Mouse (Mus musculus) liver, embryonic 12.5 days (tissue): ENCODE measurements at regions not wholly inside any gene's neighbourhood (a gene's known extent, or its start where the extent isn't known, plus 50 kb on each side); places are given as distances from the start of the nearest gene placed in this dataset.

ENCODE experiments used
- ATAC-seq: fragments of 200-750 bp; cut with Nextera tagmentation; 2 replicates; pipeline ENCODE4 v1.8.0; 2017; ENCODE audit warnings: moderate number of reproducible peaks, mild to moderate bottlenecking, moderate library complexity
- H3K27ac ChIP-seq: fragments of 300-500 bp; sonication (generic); 2 replicates; pipeline ENCODE4 v1.5.1; 2016; ENCODE audit warnings: mild to moderate bottlenecking
- H3K27me3 ChIP-seq: fragments of 300-500 bp; sonication (generic); replicated peaks from 2 replicates; pipeline ENCODE4 v1.6.1; 2016; ENCODE audit warnings: mild to moderate bottlenecking, moderate library complexity
- H3K36me3 ChIP-seq: fragments of 300-500 bp; sonication (generic); 2 replicates; pipeline ENCODE4 v1.6.1; 2016; ENCODE audit warnings: mild to moderate bottlenecking, moderate library complexity
- H3K4me1 ChIP-seq: fragments of 300-500 bp; sonication (generic); 2 replicates; pipeline ENCODE4 v1.6.1; 2016
- H3K4me2 ChIP-seq: fragments of 300-500 bp; sonication (generic); 2 replicates; pipeline ENCODE4 v1.6.1; 2016; ENCODE audit warnings: mild to moderate bottlenecking, moderate library complexity
- H3K4me3 ChIP-seq: fragments of 300-500 bp; sonication (generic); 2 replicates; pipeline ENCODE4 v1.5.1; 2016; ENCODE audit warnings: mild to moderate bottlenecking, moderate library complexity
- H3K9ac ChIP-seq: fragments of 300-500 bp; sonication (generic); 2 replicates; pipeline ENCODE4 v1.6.1; 2016; ENCODE audit warnings: mild to moderate bottlenecking, moderate library complexity
- H3K9me3 ChIP-seq: fragments of 300-500 bp; sonication (generic); replicated peaks from 2 replicates; pipeline ENCODE4 v1.6.1; 2016; ENCODE audit warnings: mild to moderate bottlenecking, moderate library complexity
- WGBS: fragments of 180-500 bp; shearing (Covaris S2); methylation state at CpG from one replicate; pipeline ENCODE4 v1.1.7; 2016; ENCODE audit not compliant: insufficient replicate concordance; 5-methylcytosine and 5-hydroxymethylcytosine counted together

DNA sequence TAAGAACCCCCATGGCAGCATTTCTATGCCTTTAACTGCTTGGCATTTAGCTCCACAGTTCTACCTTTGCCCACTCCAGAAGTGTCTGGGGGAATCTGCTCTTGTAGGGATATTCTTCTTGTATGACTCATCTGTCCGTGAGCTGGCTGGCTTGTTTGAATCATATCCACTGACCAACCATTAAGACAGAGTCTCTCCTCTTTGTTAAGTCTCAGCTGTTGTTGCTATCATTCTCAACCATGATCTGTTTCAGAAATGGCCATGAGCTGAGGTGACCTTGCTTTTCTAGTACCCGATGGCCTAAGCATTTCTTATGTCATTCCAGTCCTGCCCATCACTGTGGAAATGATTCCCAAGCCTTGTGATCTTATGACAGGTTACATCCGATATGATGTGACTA, 161.8 kb downstream of the 4930564D02Rik start:
- Histone ChIP-seq H3K27ac (no peak overlapping the region), H3K4me3 (no peak overlapping the region), H3K4me2 (no peak overlapping the region), H3K9ac (no peak overlapping the region), H3K4me1 (no peaks in the 10 kb centered on the region), H3K27me3 (no peaks in the 10 kb centered on the region), H3K36me3 (no peaks in the 10 kb centered on the region), H3K9me3 (no peaks in the 10 kb centered on the region)
- WGBS = 61% methylated on average over 3 of the region's 3 CpGs
- ATAC-seq = no peak

GRCm38 (mm10) chr3:105241048-105241447, 174.4 kb downstream of the 4930564D02Rik start:
- WGBS = 54% methylated on average over 3 of the region's 3 CpGs
- Histone ChIP-seq H3K36me3 (no peaks in the 10 kb centered on the region), H3K9ac (no peak overlapping the region)

DNA sequence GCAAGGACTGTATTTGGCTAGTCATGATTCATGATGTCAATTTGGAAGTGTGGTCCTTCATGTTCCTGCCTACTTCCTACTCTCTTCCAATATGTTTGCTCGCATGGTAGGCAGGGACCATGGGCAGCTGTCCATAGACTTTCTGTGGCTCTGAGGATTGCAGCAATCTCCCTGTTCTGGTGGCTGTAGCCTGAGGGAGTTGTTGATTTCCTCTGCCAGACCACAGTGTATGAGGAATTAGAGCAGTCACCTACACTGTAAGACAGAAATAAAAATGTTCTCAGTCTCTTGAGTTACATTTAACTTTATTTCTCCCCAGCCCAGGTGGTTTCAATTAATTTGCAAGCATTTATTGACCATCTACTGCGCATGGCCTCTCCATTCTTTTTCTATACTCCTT, 190.5 kb downstream of the 4930564D02Rik start:
- Histone ChIP-seq H3K4me2 (no peak overlapping the region), H3K36me3 (no peaks in the 10 kb centered on the region), H3K27ac (no peak overlapping the region), H3K9ac (no peak overlapping the region), H3K27me3 (no peaks in the 10 kb centered on the region), H3K4me3 (no peak overlapping the region), H3K4me1 (no peaks in the 10 kb centered on the region), H3K9me3 (no peaks in the 10 kb centered on the region)
- ATAC-seq = no peak
- 66% methylated on average over 2 of the region's 2 CpGs for WGBS

More at GRCm38 (mm10) chr3:105241048-105241447, 174.4 kb downstream of the 4930564D02Rik start:
- Histone ChIP-seq H3K9me3 (no peaks in the 10 kb centered on the region), H3K4me3 (no peak overlapping the region), H3K27ac (no peak overlapping the region), H3K4me1 (no peaks in the 10 kb centered on the region), H3K27me3 (no peaks in the 10 kb centered on the region), H3K4me2 (no peak overlapping the region)
- no peak for ATAC-seq

GRCm38 (mm10) chr3:105275241-105275640, 176.9 kb upstream of the Kcnd3 start:
- WGBS = 33% methylated on average over 4 of the region's 4 CpGs

DNA sequence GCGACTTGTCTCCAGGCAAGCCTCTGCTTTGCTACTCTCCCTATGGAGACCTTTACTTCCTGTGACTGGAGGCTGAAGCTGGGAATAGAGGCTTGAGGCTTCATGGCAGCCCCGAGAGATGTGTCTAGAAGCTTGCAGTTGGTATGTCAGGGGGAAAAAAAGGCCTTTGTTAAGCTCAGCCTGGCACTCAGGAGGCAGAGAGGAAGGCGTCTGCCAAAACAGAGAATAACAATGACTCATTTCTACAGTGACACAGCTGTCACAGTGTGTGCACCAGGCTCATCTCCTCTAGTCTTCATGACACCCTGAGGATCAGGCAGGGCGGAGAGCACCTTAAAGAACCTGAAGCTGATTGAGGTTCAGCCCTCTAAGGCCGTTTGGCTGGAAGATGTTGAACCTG, 171.2 kb upstream of the Kcnd3 start:
- Histone ChIP-seq H3K27ac (no peak overlapping the region), H3K4me1 (no peaks in the 10 kb centered on the region), H3K27me3 (no peaks in the 10 kb centered on the region), H3K4me3 (no peak overlapping the region), H3K4me2 (no peak overlapping the region), H3K36me3 (no peaks in the 10 kb centered on the region), H3K9ac (no peak overlapping the region), H3K9me3 (no peaks in the 10 kb centered on the region)
- no peak for ATAC-seq
- WGBS = 61% methylated on average over 5 of the region's 5 CpGs

More at GRCm38 (mm10) chr3:105275241-105275640, 176.9 kb upstream of the Kcnd3 start:
- no peak overlapping the region for H3K9ac ChIP-seq
- no peaks in the 10 kb centered on the region for H3K4me1 ChIP-seq
- H3K4me2 ChIP-seq = no peak overlapping the region
- ATAC-seq = no peak
- no peak overlapping the region for H3K27ac ChIP-seq
- no peaks in the 10 kb centered on the region for H3K9me3 ChIP-seq
- no peak overlapping the region for H3K4me3 ChIP-seq
- no peaks in the 10 kb centered on the region for H3K27me3 ChIP-seq
- H3K36me3 ChIP-seq = no peaks in the 10 kb centered on the region

DNA sequence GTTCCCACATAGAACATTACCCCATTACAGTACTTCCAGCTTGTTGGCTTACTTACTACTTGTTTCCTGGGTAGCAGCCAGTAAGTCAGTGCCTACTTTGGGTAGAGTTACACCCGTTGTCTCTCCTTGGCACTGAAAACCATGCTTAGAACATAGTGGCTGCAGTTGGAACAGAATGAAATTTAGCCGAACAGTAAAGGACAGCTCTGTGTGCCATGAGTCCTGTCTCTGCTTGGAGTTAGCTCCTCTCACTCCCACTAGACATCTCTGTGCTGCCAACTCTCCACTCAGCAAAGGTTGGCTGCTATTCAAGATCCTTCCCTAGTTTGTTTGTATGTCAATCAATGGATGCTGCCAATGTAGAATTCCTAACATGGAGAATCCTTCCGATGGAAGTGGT, 170.4 kb upstream of the Kcnd3 start:
- no peaks in the 10 kb centered on the region for H3K9me3 ChIP-seq
- H3K9ac ChIP-seq = no peak overlapping the region
- H3K27ac ChIP-seq = no peak overlapping the region
- 67% methylated on average over 3 of the region's 3 CpGs for WGBS
- no peaks in the 10 kb centered on the region for H3K4me1 ChIP-seq
- no peaks in the 10 kb centered on the region for H3K36me3 ChIP-seq
- H3K4me2 ChIP-seq = no peak overlapping the region
- no peak overlapping the region for H3K4me3 ChIP-seq
- no peaks in the 10 kb centered on the region for H3K27me3 ChIP-seq
- no peak for ATAC-seq

DNA sequence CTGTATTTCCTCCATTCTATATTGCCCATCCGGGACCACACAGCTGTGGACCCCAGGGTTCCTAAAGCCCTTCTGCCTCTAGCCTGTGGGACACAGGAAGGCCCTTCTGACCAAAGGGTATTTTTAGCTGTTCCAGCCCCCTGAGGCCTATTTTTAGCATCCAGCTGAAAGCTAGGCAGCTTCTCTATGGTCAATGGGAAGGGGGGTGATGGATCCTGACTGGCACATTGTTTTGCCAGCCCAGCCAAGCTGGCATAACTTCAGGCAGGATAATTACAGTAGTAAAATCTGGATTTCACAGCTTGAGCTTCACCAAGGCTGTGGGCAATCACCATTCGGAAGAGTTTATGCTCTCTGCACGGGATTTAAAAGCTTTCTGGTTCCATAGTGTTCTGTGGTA, 153.9 kb upstream of the Kcnd3 start:
- Histone ChIP-seq H3K27me3 (no peaks in the 10 kb centered on the region), H3K4me2 (no peak overlapping the region), H3K4me1 (no peaks in the 10 kb centered on the region), H3K27ac (no peak overlapping the region), H3K9me3 (no peaks in the 10 kb centered on the region), H3K4me3 (no peak overlapping the region), H3K36me3 (no peaks in the 10 kb centered on the region), H3K9ac (no peak overlapping the region)
- WGBS = 65% methylated on average over 3 of the region's 3 CpGs
- no peak for ATAC-seq

GRCm38 (mm10) chr3:105300693-105301548, 151.2 kb upstream of the Kcnd3 start:
- Histone ChIP-seq H3K4me2 (no peak overlapping the region), H3K27me3 (no peaks in the 10 kb centered on the region), H3K36me3 (no peaks in the 10 kb centered on the region), H3K27ac (no peak overlapping the region), H3K9ac (no peak overlapping the region), H3K4me1 (no peaks in the 10 kb centered on the region), H3K9me3 (no peaks in the 10 kb centered on the region), H3K4me3 (no peak overlapping the region)
- ATAC-seq = no peak
- 52% methylated on average over 7 of the region's 7 CpGs for WGBS

DNA sequence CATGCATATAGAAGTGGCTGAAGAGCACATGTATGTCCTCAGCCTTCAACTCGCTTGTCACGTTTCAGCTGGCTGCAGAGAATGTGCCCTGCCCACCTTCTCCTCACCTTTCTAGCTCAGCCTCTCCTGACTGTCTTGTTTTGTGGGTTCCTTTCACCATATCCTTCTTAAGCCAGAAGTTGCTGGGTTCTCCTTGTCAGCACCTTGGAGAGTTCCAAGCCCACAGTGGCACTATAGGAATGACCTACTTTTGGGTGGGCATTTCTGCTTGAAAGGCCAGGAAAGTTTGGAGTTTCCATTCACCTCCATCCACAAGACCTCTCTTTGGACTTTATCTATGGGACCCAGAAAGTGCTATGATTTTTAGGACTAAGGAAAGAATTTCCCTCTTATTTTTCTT, 144.5 kb upstream of the Kcnd3 start:
- no peak overlapping the region for H3K4me2 ChIP-seq
- H3K27ac ChIP-seq = no peak overlapping the region
- no peaks in the 10 kb centered on the region for H3K36me3 ChIP-seq
- H3K9ac ChIP-seq = no peak overlapping the region
- H3K9me3 ChIP-seq = no peaks in the 10 kb centered on the region
- H3K4me3 ChIP-seq = no peak overlapping the region
- no peak for ATAC-seq
- no peaks in the 10 kb centered on the region for H3K4me1 ChIP-seq
- WGBS = 29% methylated on average over 2 of the region's 2 CpGs
- no peaks in the 10 kb centered on the region for H3K27me3 ChIP-seq

DNA sequence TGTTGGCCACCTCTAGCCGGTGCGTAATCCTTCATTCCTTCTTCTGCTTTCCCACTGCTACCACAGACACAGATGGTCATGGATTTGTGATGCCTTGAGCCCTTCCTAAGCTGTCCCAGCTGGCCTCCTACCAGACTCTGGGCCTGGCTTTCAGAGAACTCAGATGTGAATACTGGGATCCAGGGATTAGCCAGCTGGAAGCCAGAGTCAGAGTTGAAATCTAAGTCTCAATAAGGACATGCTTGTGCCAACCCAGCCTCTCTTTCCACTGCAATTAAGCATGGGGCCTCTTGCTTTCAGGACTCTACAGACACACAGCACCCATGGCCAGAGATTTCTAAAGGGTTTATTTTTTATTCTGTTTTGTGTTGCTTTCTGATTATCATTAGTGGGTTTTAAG, 143.1 kb upstream of the Kcnd3 start:
- H3K27ac ChIP-seq = no peak overlapping the region
- no peak for ATAC-seq
- no peak overlapping the region for H3K4me3 ChIP-seq
- H3K9me3 ChIP-seq = no peaks in the 10 kb centered on the region
- H3K9ac ChIP-seq = no peak overlapping the region
- no peaks in the 10 kb centered on the region for H3K4me1 ChIP-seq
- no peaks in the 10 kb centered on the region for H3K36me3 ChIP-seq
- H3K27me3 ChIP-seq = no peaks in the 10 kb centered on the region
- H3K4me2 ChIP-seq = no peak overlapping the region
- 85% methylated on average over 2 of the region's 2 CpGs for whole genome bisulfite sequencing

DNA sequence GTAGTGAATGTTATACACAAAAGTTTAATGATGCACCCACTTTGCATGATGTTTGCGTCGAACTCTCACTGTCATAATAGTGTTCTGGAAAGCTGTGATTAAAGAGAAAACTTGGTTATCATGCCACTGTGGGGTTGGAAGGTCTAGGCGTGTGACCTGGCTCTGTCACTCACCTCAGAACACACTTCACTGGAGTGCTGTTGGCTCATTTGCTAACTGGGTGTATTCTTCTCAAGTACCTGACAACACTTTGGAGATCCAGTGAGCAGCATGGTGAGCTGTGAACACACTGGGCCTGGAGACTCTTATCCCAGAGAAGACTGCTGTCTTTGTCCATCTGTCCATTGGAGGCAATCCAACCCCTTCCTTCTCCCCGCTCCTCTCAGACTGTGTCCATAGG, 98.9 kb upstream of the Kcnd3 start:
- no peak for ATAC-seq
- Histone ChIP-seq H3K4me2 (no peak overlapping the region), H3K27me3 (no peaks in the 10 kb centered on the region), H3K9ac (no peak overlapping the region), H3K4me1 (no peaks in the 10 kb centered on the region), H3K4me3 (no peak overlapping the region), H3K36me3 (no peaks in the 10 kb centered on the region), H3K27ac (no peak overlapping the region), H3K9me3 (no peaks in the 10 kb centered on the region)
- 73% methylated on average over 4 of the region's 4 CpGs for WGBS

DNA sequence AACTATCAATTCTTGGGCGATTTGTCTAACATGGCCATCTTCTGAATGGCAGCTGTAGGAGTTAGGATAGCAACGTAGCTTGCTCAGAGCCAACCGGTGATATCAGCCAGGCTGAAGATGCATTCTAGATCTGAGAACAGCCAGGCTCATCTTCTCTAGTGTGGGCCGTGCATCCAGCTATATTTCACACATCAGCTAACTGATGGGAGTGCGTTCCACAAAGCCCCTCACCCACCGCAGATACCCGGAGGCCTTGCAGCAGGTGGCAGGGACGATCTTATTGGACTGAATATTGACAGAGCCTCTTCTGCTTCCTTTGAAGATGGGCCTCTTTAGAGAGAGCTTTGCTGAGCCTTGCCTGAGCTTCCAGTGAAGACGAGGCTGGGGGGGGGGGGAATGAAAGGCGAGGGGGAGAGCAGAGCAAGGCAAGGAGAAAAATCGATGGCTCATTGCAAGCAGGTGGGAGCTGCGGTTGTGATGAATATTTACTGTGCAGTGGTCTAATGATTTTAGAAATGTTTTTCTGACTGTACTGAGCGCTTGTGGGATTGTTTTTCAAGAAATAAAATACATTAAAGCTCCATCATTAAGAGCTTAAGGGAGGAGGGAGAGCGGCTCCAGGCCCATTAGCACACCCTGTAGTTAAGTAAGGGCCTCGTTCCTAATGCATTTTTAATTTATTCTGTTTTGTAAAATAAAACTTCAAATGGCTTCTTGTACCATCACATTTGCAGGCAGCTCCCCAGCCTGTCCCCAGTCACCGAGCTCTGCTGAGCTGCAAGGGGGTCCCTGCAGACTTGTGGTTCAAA, 97.8 kb upstream of the Kcnd3 start:
- Histone ChIP-seq H3K4me3 (no peak overlapping the region), H3K9me3 (no peaks in the 10 kb centered on the region), H3K4me2 (no peak overlapping the region), H3K36me3 (no peaks in the 10 kb centered on the region), H3K27me3 (no peaks in the 10 kb centered on the region), H3K4me1 (no peaks in the 10 kb centered on the region), H3K9ac (no peak overlapping the region), H3K27ac (no peak overlapping the region)
- 66% methylated on average over 16 of the region's 16 CpGs for WGBS
- no peak for ATAC-seq
